Mouse (Mus musculus) adrenal gland, adult (tissue): ENCODE measurements around the gene Msantd1.
"Not testable (repeated sequence)": the region's sequence is repeated elsewhere in the genome, so short reads cannot be mapped to it uniquely, and the experiment has no call there.

Experiments used
- DNase-seq, 2 experiments: peaks; one replicate each; pipeline ENCODE4 v3.0.0; 2022 to 2023; ENCODE audit warnings: low spot score in 1 of 2; ENCODE audit not compliant: inconsistent age in 2 of 2

Gene Msantd1

GRCm38 (mm10) chr5:34907910-34908725 is at the start of gene Msantd1:
Gene Msantd1, plus strand, starts transcription at chr5:34908012.
- no peak for DNase-seq

GRCm38 (mm10) chr5:34865367-34865766 is 42.4 kb upstream of the Msantd1 start:
- DNase-seq: no peak

- not testable (repeated sequence) for DNase-seq
Measured at GRCm38 (mm10) chr5:34880307-34880706, 27.5 kb upstream of the Msantd1 start.

GRCm38 (mm10) chr5:34881023-34881422 is 26.8 kb upstream of the Msantd1 start:
- no peak for DNase-seq

- peak in 1 of 2 experiments; percentile 42 for DNase-seq
Measured at GRCm38 (mm10) chr5:34885250-34885649, 22.6 kb upstream of the Msantd1 start.

GRCm38 (mm10) chr5:34889252-34889651 is 18.6 kb upstream of the Msantd1 start:
- no peak for DNase-seq

- DNase-seq: no peak
Measured at GRCm38 (mm10) chr5:34896697-34897453, 10.9 kb upstream of the Msantd1 start.

GRCm38 (mm10) chr5:34899787-34900469 is 7.9 kb upstream of the Msantd1 start:
- no peak for DNase-seq

- DNase-seq: no peak
Measured at GRCm38 (mm10) chr5:34902371-34902770, 5.4 kb upstream of the Msantd1 start.

- DNase-seq: no peak
Measured at GRCm38 (mm10) chr5:34902811-34903385, 4.9 kb upstream of the Msantd1 start.

- no peak for DNase-seq
Measured at GRCm38 (mm10) chr5:34904412-34904811, 3.4 kb upstream of the Msantd1 start.

GRCm38 (mm10) chr5:34907230-34907629 is 582 bp upstream of the Msantd1 start:
- no peak for DNase-seq

GRCm38 (mm10) chr5:34908726-34909633 is 1.2 kb downstream of the Msantd1 start:
- DNase-seq: no peak

- DNase-seq: no peak
Measured at GRCm38 (mm10) chr5:34909634-34910503, 2.1 kb downstream of the Msantd1 start.

GRCm38 (mm10) chr5:34910504-34910815 is 2.6 kb downstream of the Msantd1 start:
- no peak for DNase-seq

- DNase-seq: peak; percentile 65 to 91
Measured at GRCm38 (mm10) chr5:34915801-34916200, 8.0 kb downstream of the Msantd1 start.

GRCm38 (mm10) chr5:34917234-34917655 is 9.4 kb downstream of the Msantd1 start:
- peak in 1 of 2 experiments; percentile 48 for DNase-seq

GRCm38 (mm10) chr5:34918785-34919184 is 11.0 kb downstream of the Msantd1 start:
- no peak for DNase-seq

- DNase-seq: no peak
Measured at GRCm38 (mm10) chr5:34922531-34922930, 14.7 kb downstream of the Msantd1 start.
